ENCODE assay signal across 18 mouse cellular contexts in the genomic region with DNA sequence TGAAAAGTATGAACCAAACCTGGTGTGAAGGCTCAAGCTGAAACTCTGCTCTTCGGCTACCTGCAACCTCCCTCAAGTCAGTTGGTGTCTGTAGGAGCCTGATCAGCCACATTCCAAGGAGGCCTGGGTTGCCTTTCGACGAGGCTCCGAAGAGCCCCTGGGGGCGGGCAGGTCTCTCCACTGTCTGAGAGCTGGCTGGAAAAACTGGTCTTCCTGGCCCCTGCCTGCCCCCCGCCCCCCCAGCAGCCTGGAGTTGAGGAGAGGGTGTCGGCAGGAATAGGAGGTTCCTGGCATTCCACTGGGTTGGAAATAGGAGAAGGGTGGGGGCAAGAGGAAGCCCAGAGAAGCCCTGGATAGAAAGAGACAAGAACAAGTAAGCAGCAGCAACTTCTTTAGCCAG. TPM values are rescaled to one million over a fixed set of nuclear protein-coding genes. Genes with fewer than 3 reads are reported as not detected.
A peak's percentile ranks its signal among the peaks of the same experiment; 100 is the strongest.
DNase-seq lines count a peak whose midpoint lies in the region; ATAC-seq lines count a peak whose summit lies in the region.
"Had no signal": no experiment of that assay in that cellular context is flagged by ENCODE, and none has a peak within 500 bp of the region (broad histone marks: within the 10 kb centered on the region; RNA-seq: fewer than 3 reads in every experiment).

No protein-coding gene starts in this region.

- H3K27me3 ChIP-seq in kidney, embryonic 14.5 days (ENCODE audit: control insufficient read depth, insufficient read depth, low read length): peaks cover 29% of the 10 kb centered on the region
- peaks cover 21% of the 10 kb centered on the region for H3K27me3 ChIP-seq in embryonic facial prominence, embryonic 11.5 days (ENCODE audit: control insufficient read depth, insufficient read depth, low read length)
- H3K27me3 ChIP-seq in limb, embryonic 13.5 days: peaks cover 52% of the 10 kb centered on the region
- H3K27me3 ChIP-seq in stomach, embryonic 16.5 days (ENCODE audit: control insufficient read depth, insufficient read depth, low read length): peaks cover 25% of the 10 kb centered on the region

- WGBS in kidney, embryonic 14.5 days: 12% methylated on average over 7 of the region's 7 CpGs
- 16% methylated on average over 7 of the region's 7 CpGs for WGBS in embryonic facial prominence, embryonic 11.5 days
- 18% methylated on average over 7 of the region's 7 CpGs for WGBS in limb, embryonic 13.5 days
- WGBS in stomach, embryonic 16.5 days: 13% methylated on average over 7 of the region's 7 CpGs

- no peak overlapping the region for H3K9ac ChIP-seq in kidney, embryonic 14.5 days (ENCODE audit: low read depth, low read length)
- 0 out of 2 replicates have a peak overlapping the region, but pooled peaks have one; percentile 13 for H3K9ac ChIP-seq in embryonic facial prominence, embryonic 11.5 days (replicated peaks; ENCODE audit: low read length)
- 0 out of 2 replicates have a peak overlapping the region, but pooled peaks have one; percentile 8 for H3K9ac ChIP-seq in limb, embryonic 13.5 days
- no peak overlapping the region for H3K9ac ChIP-seq in stomach, embryonic 16.5 days (ENCODE audit: low read length)
- H3K9ac ChIP-seq: neural tube, embryonic 13.5 days had no signal

- no peak overlapping the region for H3K27ac ChIP-seq in kidney, embryonic 14.5 days (ENCODE audit: low read depth, low read length)
- H3K27ac ChIP-seq in embryonic facial prominence, embryonic 11.5 days (replicated peaks; ENCODE audit: low read depth, low read length): no peak overlapping the region
- no peak overlapping the region for H3K27ac ChIP-seq in limb, embryonic 13.5 days
- peak overlapping the region; percentile 91 for H3K27ac ChIP-seq in stomach, embryonic 16.5 days (ENCODE audit: low read length)
- H3K27ac ChIP-seq: left cerebral cortex, adult 2 months; neural tube, embryonic 13.5 days had no signal

- no peaks in the 10 kb centered on the region for H3K36me3 ChIP-seq in kidney, embryonic 14.5 days (ENCODE audit: control insufficient read depth, insufficient read depth, low read length)
- H3K36me3 ChIP-seq in embryonic facial prominence, embryonic 11.5 days (replicated peaks; ENCODE audit: control insufficient read depth, insufficient read depth, low read depth, low read length): no peaks in the 10 kb centered on the region
- no peaks in the 10 kb centered on the region for H3K36me3 ChIP-seq in limb, embryonic 13.5 days
- H3K36me3 ChIP-seq in stomach, embryonic 16.5 days (ENCODE audit: control insufficient read depth, insufficient read depth, low read length): no peaks in the 10 kb centered on the region
- H3K36me3 ChIP-seq: neural tube, embryonic 13.5 days had no signal

- DNase-seq in kidney, postnatal 25 days: no peak
- DNase-seq in embryonic facial prominence, embryonic 11.5 days (ENCODE audit: low spot score): peak; percentile 68
- no peak for DNase-seq in right cerebral cortex, postnatal 14 days
- DNase-seq in layer of hippocampus, adult 9-10 months (ENCODE audit: low spot score): no peak
- DNase-seq: cerebellum, adult 11 months; heart, adult 18-20 months; heart, postnatal 10 days; retina, postnatal 1 day had no signal

- no peaks in the 10 kb centered on the region for H3K9me3 ChIP-seq in kidney, embryonic 14.5 days (ENCODE audit: control insufficient read depth, low read length)
- H3K9me3 ChIP-seq in embryonic facial prominence, embryonic 11.5 days (replicated peaks; ENCODE audit: control insufficient read depth, low read length): no peaks in the 10 kb centered on the region
- H3K9me3 ChIP-seq in limb, embryonic 13.5 days: no peaks in the 10 kb centered on the region
- no peaks in the 10 kb centered on the region for H3K9me3 ChIP-seq in stomach, embryonic 16.5 days (replicated peaks; ENCODE audit: control insufficient read depth, low read length)
- H3K9me3 ChIP-seq: megakaryocyte, embryonic 14.5 days; neural tube, embryonic 13.5 days had no signal

- H3K4me3 ChIP-seq in kidney, embryonic 14.5 days (ENCODE audit: low read length): no peak overlapping the region
- H3K4me3 ChIP-seq in embryonic facial prominence, embryonic 11.5 days (ENCODE audit: low read depth, low read length): no peak overlapping the region
- H3K4me3 ChIP-seq in limb, embryonic 13.5 days: no peak overlapping the region
- H3K4me3 ChIP-seq in stomach, embryonic 16.5 days (replicated peaks; ENCODE audit: low read length): no peak overlapping the region
- H3K4me3 ChIP-seq: left cerebral cortex, adult 2 months; megakaryocyte, embryonic 14.5 days; neural tube, embryonic 13.5 days had no signal

- H3K4me1 ChIP-seq in kidney, embryonic 14.5 days (ENCODE audit: control insufficient read depth, insufficient read depth, low read length): peaks cover 23% of the 10 kb centered on the region
- H3K4me1 ChIP-seq in embryonic facial prominence, embryonic 11.5 days (ENCODE audit: control insufficient read depth, insufficient read depth, low read length): peaks cover 11% of the 10 kb centered on the region
- peaks cover 33% of the 10 kb centered on the region for H3K4me1 ChIP-seq in limb, embryonic 13.5 days
- peaks cover 27% of the 10 kb centered on the region for H3K4me1 ChIP-seq in stomach, embryonic 16.5 days (ENCODE audit: control insufficient read depth, insufficient read depth, low read length)

- no peak for ATAC-seq in kidney, embryonic 14.5 days (ENCODE audit: low FRiP score, low TSS enrichment)
- ATAC-seq in embryonic facial prominence, embryonic 11.5 days (replicated peaks; ENCODE audit: insufficient number of reproducible peaks, low FRiP score, low TSS enrichment, low read depth): no peak; the same call in 1 of the 2 replicates
- peak; percentile 52 for ATAC-seq in limb, embryonic 13.5 days (ENCODE audit: low FRiP score, low read depth)
- ATAC-seq in stomach, embryonic 16.5 days (ENCODE audit: insufficient read depth, low FRiP score): peak; percentile 35; the same call in 1 of the 2 replicates
- ATAC-seq: forebrain, embryonic 14.5 days had no signal

- H3K4me2 ChIP-seq in kidney, embryonic 14.5 days (replicated peaks; ENCODE audit: low read depth, low read length): 0 out of 2 replicates have a peak overlapping the region, but pooled peaks have one; percentile 5
- H3K4me2 ChIP-seq in embryonic facial prominence, embryonic 11.5 days (ENCODE audit: low read depth, low read length): no peak overlapping the region; the same call in 1 of the 2 replicates
- peak overlapping the region; percentile 64 for H3K4me2 ChIP-seq in limb, embryonic 13.5 days (replicated peaks)
- no peak overlapping the region for H3K4me2 ChIP-seq in stomach, embryonic 16.5 days (ENCODE audit: low read depth, low read length)
- H3K4me2 ChIP-seq: liver, embryonic 11.5 days; neural tube, embryonic 13.5 days had no signal

RNA-seq across cellular contexts. Expression of a gene that starts 35.9 kb away (rescaled TPM):
- polyA plus RNA-seq in kidney, embryonic 14.5 days (2014; fragmentation: Nextera tagmentation; extraction: Ambion mirVana): 0.20 TPM in 1 of 2 replicates, not detected in the other
- not detected in 2 replicates for polyA plus RNA-seq in embryonic facial prominence, embryonic 11.5 days (2014; fragmentation: Nextera tagmentation; extraction: Ambion mirVana)
- 0.15 and 0.27 TPM in 2 replicates for polyA plus RNA-seq in limb, embryonic 13.5 days (2015; fragmentation: Nextera tagmentation; extraction: Ambion mirVana)
- polyA plus RNA-seq in stomach, embryonic 16.5 days (2015; fragmentation: Nextera tagmentation; extraction: Ambion mirVana): 0.10 and 0.24 TPM in 2 replicates
- polyA plus RNA-seq: forebrain, embryonic 14.5 days; liver, embryonic 11.5 days; midbrain, postnatal 0 days; urinary bladder, adult 2 months had no signal

Comparison
In these comparisons a context has a peak if more than half of its experiments do, and no peak if none do; other contexts are left out.
1. ATAC-seq: peak in limb, embryonic 13.5 days (single experiment) and stomach, embryonic 16.5 days (single experiment); none in kidney, embryonic 14.5 days (single experiment) and embryonic facial prominence, embryonic 11.5 days (single experiment).
2. H3K4me2 ChIP-seq: peak in kidney, embryonic 14.5 days (single experiment) and limb, embryonic 13.5 days (single experiment); none in embryonic facial prominence, embryonic 11.5 days (single experiment) and stomach, embryonic 16.5 days (single experiment).
3. H3K9ac ChIP-seq: peak in embryonic facial prominence, embryonic 11.5 days (single experiment) and limb, embryonic 13.5 days (single experiment); none in kidney, embryonic 14.5 days (single experiment) and stomach, embryonic 16.5 days (single experiment).